Mouse (Mus musculus): ENCODE measurements around the gene Gm21992.

GRCm38 (mm10) chr19:4711601-4712155 is 99.7 kb downstream of the Gm21992 start:
- TF ChIP-seq CTCF (IDR thresholded peaks at IDR 0.05; ENCODE audit: low read depth, low read length) (no peak), GATA2 (IDR thresholded peaks at IDR 0.05; ENCODE audit: borderline replicate concordance, low read depth, low read length) (no peak), TAL1 (conservative IDR thresholded peaks at IDR 0.05; ENCODE audit: low read depth, low read length) (no peak), GATA1 (IDR thresholded peaks at IDR 0.05; ENCODE audit: borderline replicate concordance, low read length) (no peak)
